8 mouse cellular contexts compared by ENCODE assay signal in genomic region chr2:28204167-28204566, GRCm38 (mm10). TPM values are rescaled to one million over a fixed set of nuclear protein-coding genes. Genes with fewer than 3 reads are reported as not detected.
DNase-seq lines count a peak whose midpoint lies in the region; ATAC-seq and TF ChIP-seq lines count a peak whose summit lies in the region.

No protein-coding gene starts in this region.

- no peaks in the 10 kb centered on the region for H3K9me3 ChIP-seq in lung, embryonic 14.5 days (ENCODE audit: low read depth, low read length)

- H3K9ac ChIP-seq in lung, embryonic 14.5 days = no peak overlapping the region

- WGBS in lung, embryonic 14.5 days = 4% methylated on average over 9 of the region's 9 CpGs

- peak; percentile 58 for TF ChIP-seq CTCF in bone marrow macrophage, adult 2 months (IDR thresholded peaks at IDR 0.05; ENCODE audit: low read depth, low read length)
- TF ChIP-seq CTCF in layer of hippocampus, adult 2 months (conservative IDR thresholded peaks at IDR 0.05) = 0 out of 2 replicates have a peak, but pooled peaks have one; percentile 98
- TF ChIP-seq CTCF in lung, embryonic 14.5 days (IDR thresholded peaks at IDR 0.05; ENCODE audit: low read depth) = peak; percentile 99

- intact Hi-C loops in heart, postnatal 25 days (cut with DNase I) = loop anchor here (1.0 to 10.0 kb wide), 4 partner anchors 75 to 279 kb away; no protein-coding TSS in a partner anchor

- no peak overlapping the region for H3K4me2 ChIP-seq in lung, embryonic 14.5 days

- peaks cover 15% of the 10 kb centered on the region for H3K4me1 ChIP-seq in bone marrow macrophage, adult 2 months (ENCODE audit: control insufficient read depth, insufficient read depth, low read length)
- H3K4me1 ChIP-seq in lung, embryonic 14.5 days (ENCODE audit: insufficient read depth) = no peaks in the 10 kb centered on the region

- H3K4me3 ChIP-seq in bone marrow macrophage, adult 2 months (ENCODE audit: insufficient read depth, low read length) = no peak overlapping the region
- peak overlapping the region; percentile 6 for H3K4me3 ChIP-seq in layer of hippocampus, adult 2 months
- no peak overlapping the region for H3K4me3 ChIP-seq in lung, embryonic 14.5 days (ENCODE audit: low read depth, low read length)

- no peaks in the 10 kb centered on the region for H3K36me3 ChIP-seq in lung, embryonic 14.5 days (ENCODE audit: insufficient read depth)

- no peak for TF ChIP-seq POLR2A in bone marrow macrophage, adult 2 months (IDR thresholded peaks at IDR 0.05; ENCODE audit: borderline replicate concordance, low read depth, low read length)

- peaks cover 12% of the 10 kb centered on the region for H3K27me3 ChIP-seq in lung, embryonic 14.5 days (ENCODE audit: insufficient read depth, low read length)

- no peak overlapping the region; the same call in 1 of the 2 replicates for H3K27ac ChIP-seq in bone marrow macrophage, adult 2 months (ENCODE audit: insufficient read depth, low read depth, low read length)
- H3K27ac ChIP-seq in layer of hippocampus, adult 2 months = peak overlapping the region; percentile 81
- H3K27ac ChIP-seq in lung, embryonic 14.5 days (ENCODE audit: low read depth) = no peak overlapping the region

- DNase-seq in CD8-positive naive resting alpha-beta T cell, adult 2 months (ENCODE audit: low read depth in 2 of 2, low spot score in 2 of 2) = peak; percentile 27 to 59
- peak; percentile 65 for DNase-seq in fibroblast of lung, adult 2 months (ENCODE audit: low read depth)
- peak; percentile 64 for DNase-seq in heart, postnatal 25 days (ENCODE audit: low spot score)
- peak; percentile 91 to 98 for DNase-seq in layer of hippocampus, adult 2 months (ENCODE audit: low spot score in 2 of 2)
- DNase-seq in lung, embryonic 14.5 days = peak; percentile 97
- DNase-seq in ovary, postnatal 10 days (ENCODE audit: low spot score) = peak; percentile 96
- DNase-seq in thymus, postnatal 10 days (ENCODE audit: low spot score in 2 of 2) = peak; percentile 35 to 73

- ATAC-seq in lung, embryonic 14.5 days (ENCODE audit: insufficient read depth) = peak; percentile 39; the same call in 1 of the 2 replicates

RNA-seq across cellular contexts. Expression of gene Olfm1, which starts 11.4 kb away (rescaled TPM):
- 87.3 and 89.9 TPM in 2 replicates for polyA plus RNA-seq in bone marrow macrophage, adult 2 months (2012; ENCODE audit: insufficient read depth, insufficient read length, missing spikeins)
- 10 to 100 TPM in 1 of 2 experiments, 1 to 10 TPM in 1; 9.3 to 10.3 TPM for total RNA-seq in heart, postnatal 25 days (2021)
- total RNA-seq in layer of hippocampus, adult 2 months (2021) = 1,000 to 10,000 TPM; 1,799 to 1,811 TPM
- 14.4 and 16.1 TPM in 2 replicates for polyA plus RNA-seq in lung, embryonic 14.5 days (2014; fragmentation: Nextera tagmentation; extraction: Ambion mirVana)

Comparison
In these comparisons a context has a peak if more than half of its experiments do, and no peak if none do; other contexts are left out.
1. DNase-seq: peak in every context shown above with its lines; median percentile 97 in lung, embryonic 14.5 days; 96 in ovary, postnatal 10 days; 94 in layer of hippocampus, adult 2 months; 65 in fibroblast of lung, adult 2 months; 64 in heart, postnatal 25 days; 54 in thymus, postnatal 10 days; 43 in CD8-positive naive resting alpha-beta T cell, adult 2 months.
2. RNA of gene Olfm1, which starts 11.4 kb away (total RNA-seq): 1,799 to 1,811 TPM in layer of hippocampus, adult 2 months; 9.3 to 10.3 TPM in heart, postnatal 25 days; every median in the first group is over 100 times any median in the second.
3. Peak in every context shown above with its lines, with median percentiles within 50 percentile points of each other: CTCF ChIP-seq.